Mouse (Mus musculus) liver, embryonic 14.5 days (tissue): ENCODE measurements at regions not wholly inside any gene's neighbourhood (a gene's known extent, or its start where the extent isn't known, plus 50 kb on each side); places are given as distances from the start of the nearest gene placed in this dataset.

Source experiments
- CTCF ChIP-seq: IDR thresholded peaks from 2 replicates; pipeline ENCODE4 v1.5.1; 2016; ENCODE audit warnings: antibody characterized with exemption, low read depth, control low read depth
- EP300 ChIP-seq: IDR thresholded peaks from 2 replicates; pipeline ENCODE4 v1.6.1; 2016; ENCODE audit warnings: antibody characterized with exemption, low read depth

DNA sequence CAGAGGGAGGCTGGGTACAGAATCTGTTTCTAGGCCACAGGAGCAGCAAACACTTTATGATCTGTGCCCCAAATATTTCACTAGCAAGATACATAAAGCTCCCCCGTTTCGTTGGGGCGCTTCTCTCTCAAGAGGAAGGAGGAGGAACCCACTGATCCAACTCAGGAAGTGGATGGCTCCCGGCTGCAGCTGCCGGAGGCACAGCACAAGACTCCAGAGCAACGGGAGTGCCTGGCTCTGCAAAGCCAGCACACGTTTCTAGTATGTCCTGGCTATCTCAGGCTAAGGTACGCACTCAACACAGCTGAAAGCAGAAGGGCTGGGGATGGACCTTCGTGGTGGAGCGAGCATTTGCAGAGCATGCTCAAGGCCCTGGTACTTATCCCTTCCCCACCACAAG lies 223.2 kb upstream of the Sox2 start:
- no peak for TF ChIP-seq CTCF
- no peak for TF ChIP-seq EP300
